Mouse (Mus musculus) forebrain, embryonic 12.5 days (tissue): ENCODE data around the gene Gm13290. TPM values are rescaled to one million over a fixed set of nuclear protein-coding genes. Genes with fewer than 3 reads are reported as not detected.
"Not testable (repeated sequence)": the region's sequence is repeated elsewhere in the genome, so short reads cannot be mapped to it uniquely, and the experiment has no call there.

ENCODE experiments used
- ATAC-seq: fragments of 200-750 bp; cut with Nextera tagmentation; 2 replicates; pipeline ENCODE4 v1.8.0; 2017; ENCODE audit warnings: moderate TSS enrichment; ENCODE audit not compliant: low FRiP score
- H3K27ac ChIP-seq: fragments of 300-500 bp; sonication (generic); 2 replicates; pipeline ENCODE4 v1.5.1; 2016; ENCODE audit warnings: mild to moderate bottlenecking
- H3K27me3 ChIP-seq: fragments of 300-500 bp; sonication (generic); 2 replicates; pipeline ENCODE4 v1.6.1; 2016; ENCODE audit warnings: mild to moderate bottlenecking
- H3K36me3 ChIP-seq: fragments of 300-500 bp; sonication (generic); replicated peaks from 2 replicates; pipeline ENCODE4 v1.6.1; 2016; ENCODE audit warnings: mild to moderate bottlenecking
- H3K4me1 ChIP-seq: fragments of 300-500 bp; sonication (generic); 2 replicates; pipeline ENCODE4 v1.6.1; 2016
- H3K4me2 ChIP-seq: fragments of 300-500 bp; sonication (generic); 2 replicates; pipeline ENCODE4 v1.6.1; 2016; ENCODE audit warnings: mild to moderate bottlenecking, moderate library complexity
- H3K4me3 ChIP-seq: fragments of 300-500 bp; sonication (generic); replicated peaks from 2 replicates; pipeline ENCODE4 v1.5.1; 2016; ENCODE audit warnings: mild to moderate bottlenecking
- H3K9ac ChIP-seq: fragments of 300-500 bp; sonication (generic); 2 replicates; pipeline ENCODE4 v1.6.1; 2016; ENCODE audit warnings: mild to moderate bottlenecking
- H3K9me3 ChIP-seq: fragments of 300-500 bp; sonication (generic); 2 replicates; pipeline ENCODE4 v1.6.1; 2016
- WGBS: fragments of 180-500 bp; shearing (Covaris S2); methylation state at CpG from one replicate; pipeline ENCODE4 v1.1.7; 2016; 5-methylcytosine and 5-hydroxymethylcytosine counted together
- polyA plus RNA-seq: library from polyadenylated mRNA; unstranded; fragments of >200 nt; fragmentation: Nextera tagmentation; extraction: Ambion mirVana; gene quantifications from 2 replicates; pipeline ENCODE4 v1.2.1, GENCODE M21; 2016

Gene Gm13290
- polyA plus RNA-seq, 1 experiment from 2014 or later = not detected

DNA sequence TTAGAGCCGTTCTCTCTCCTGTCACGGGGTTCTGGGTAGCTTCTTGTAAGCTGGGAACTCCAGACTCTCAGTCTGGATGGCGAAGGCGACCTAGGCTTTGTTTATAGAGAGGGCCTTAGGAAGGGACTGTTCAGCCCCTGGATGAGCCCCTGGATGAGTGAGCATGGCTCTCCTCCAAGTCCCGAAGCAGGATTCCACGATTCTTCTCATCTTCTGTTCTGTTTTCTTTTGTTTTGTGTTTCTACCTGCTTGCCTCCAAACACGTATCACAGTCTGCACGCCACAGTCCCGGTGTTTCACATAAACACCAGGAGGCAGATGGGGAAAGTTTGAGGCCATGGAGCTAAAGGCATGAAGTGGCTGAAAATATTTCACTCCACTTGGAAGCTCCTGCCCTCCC, 14.9 kb upstream of the Gm13290 start:
- H3K9ac ChIP-seq, H3K4me1 ChIP-seq, H3K4me3 ChIP-seq, H3K27me3 ChIP-seq, H3K36me3 ChIP-seq, ATAC-seq, H3K4me2 ChIP-seq, H3K9me3 ChIP-seq, H3K27ac ChIP-seq: not testable (repeated sequence)
- 91% methylated on average over 9 of the region's 9 CpGs for WGBS

DNA sequence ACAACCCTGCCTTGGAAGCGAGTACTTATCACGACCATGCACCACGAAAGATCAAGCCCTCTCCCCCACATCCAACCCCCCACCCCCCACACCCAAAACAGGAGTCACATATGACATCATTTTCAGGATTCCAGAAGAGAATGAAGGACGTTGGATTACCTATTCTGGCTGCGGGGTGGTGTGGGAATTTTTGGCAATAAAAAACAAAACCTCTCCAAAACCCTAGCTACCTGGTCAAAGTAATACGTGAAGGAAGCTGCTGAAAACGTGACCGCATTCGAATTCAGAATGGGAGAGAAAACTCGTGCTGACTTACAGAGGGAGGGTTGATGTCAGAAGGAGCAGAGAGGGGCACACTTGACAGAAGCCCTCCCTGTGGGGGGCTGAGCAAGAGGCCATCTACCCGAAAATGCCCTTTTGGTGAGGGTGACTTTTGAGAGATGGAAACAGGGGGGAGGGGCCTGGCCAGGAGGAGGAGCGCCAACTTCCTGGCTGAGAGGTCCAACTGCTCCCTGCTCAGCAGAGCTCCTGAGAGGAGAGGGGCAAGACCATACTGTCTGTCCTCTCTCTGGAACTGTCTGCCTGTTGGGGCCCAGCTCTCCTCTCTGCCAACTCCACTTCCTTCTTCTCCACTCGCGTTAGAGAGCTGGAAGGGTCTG, 13.9 kb upstream of the Gm13290 start, which contains the start of gene Gm13283:
Gm13283 (plus strand) TSS at position 510 of the 659 bp plus-strand sequence.
- peak within 1 kb of the TSS; percentile 36 for H3K4me3 ChIP-seq
- H3K27me3 ChIP-seq, H3K9me3 ChIP-seq, H3K9ac ChIP-seq, H3K27ac ChIP-seq, H3K36me3 ChIP-seq, H3K4me1 ChIP-seq, ATAC-seq: not testable (repeated sequence)
- peak within 1 kb of the TSS; percentile 60 for H3K4me2 ChIP-seq
- WGBS = 20% methylated on average over 11 of the region's 14 CpGs

DNA sequence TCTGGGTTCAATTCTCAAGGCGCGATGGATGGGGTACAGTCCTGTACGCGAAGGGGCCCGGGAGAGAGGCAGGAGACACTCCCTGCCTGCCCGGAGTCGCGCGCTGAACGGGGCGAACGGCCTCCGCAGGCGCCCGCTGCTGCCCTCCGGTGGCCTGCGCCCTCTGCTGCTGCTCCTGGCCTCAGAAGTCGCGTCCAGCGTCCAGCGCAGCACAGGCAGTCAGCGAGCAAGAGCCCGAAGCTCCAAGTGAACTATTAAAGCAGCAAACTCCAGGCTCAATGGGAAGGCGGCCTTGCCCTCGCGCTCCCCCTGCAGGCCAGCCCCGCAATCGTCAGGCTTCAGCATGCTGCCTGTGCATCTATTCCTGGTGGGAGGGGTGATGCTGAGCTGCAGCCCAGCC, 13.2 kb upstream of the Gm13290 start:
- ATAC-seq = not testable (repeated sequence)
- under 1% methylated on average over 21 of the region's 28 CpGs for WGBS

DNA sequence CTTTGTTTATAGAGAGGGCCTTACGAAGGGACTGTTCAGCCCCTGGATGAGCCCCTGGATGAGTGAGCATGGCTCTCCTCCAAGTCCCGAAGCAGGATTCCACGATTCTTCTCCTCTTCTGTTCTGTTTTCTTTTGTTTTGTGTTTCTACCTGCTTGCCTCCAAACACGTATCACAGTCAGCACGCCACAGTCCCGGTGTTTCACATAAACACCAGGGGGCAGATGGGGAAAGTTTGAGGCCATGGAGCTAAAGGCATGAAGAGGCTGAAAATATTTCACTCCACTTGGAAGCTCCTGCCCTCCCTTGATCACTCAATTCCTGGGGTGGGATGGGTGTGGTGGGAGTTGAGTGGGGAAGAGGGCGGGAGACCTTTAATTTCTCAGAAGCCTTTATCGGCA, 11.9 kb upstream of the Gm13290 start:
- 76% methylated on average over 6 of the region's 8 CpGs for WGBS
- H3K27ac ChIP-seq, H3K4me1 ChIP-seq, H3K4me3 ChIP-seq, H3K36me3 ChIP-seq, H3K4me2 ChIP-seq, H3K9me3 ChIP-seq, ATAC-seq, H3K9ac ChIP-seq, H3K27me3 ChIP-seq: not testable (repeated sequence)

More for the DNA sequence above, 13.2 kb upstream of the Gm13290 start:
- H3K9ac ChIP-seq, H3K27me3 ChIP-seq, H3K4me1 ChIP-seq, H3K27ac ChIP-seq, H3K36me3 ChIP-seq, H3K9me3 ChIP-seq: not testable (repeated sequence)
- H3K4me2 ChIP-seq = peak overlapping the region; percentile 60
- H3K4me3 ChIP-seq = peak overlapping the region; percentile 36

DNA sequence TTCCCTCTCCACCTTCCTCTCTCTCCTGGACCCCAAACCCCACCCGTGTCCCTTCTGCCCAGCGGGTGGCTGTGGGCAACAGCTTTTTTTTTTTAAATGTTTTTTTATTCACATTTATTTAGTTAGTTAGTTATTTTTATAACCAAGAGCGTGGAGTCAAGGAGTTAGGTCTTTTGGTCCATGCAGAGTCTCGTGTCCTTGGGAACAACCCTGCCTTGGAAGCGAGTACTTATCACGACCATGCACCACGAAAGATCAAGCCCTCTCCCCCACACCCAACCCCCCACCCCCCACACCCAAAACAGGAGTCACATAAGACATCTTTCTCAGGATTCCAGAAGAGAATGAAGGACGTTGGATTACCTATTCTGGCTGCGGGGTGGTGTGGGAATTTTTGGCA, 11.3 kb upstream of the Gm13290 start:
- WGBS = 56% methylated on average over 9 of the region's 9 CpGs
- not testable (repeated sequence) for H3K9me3 ChIP-seq, ATAC-seq, H3K27me3 ChIP-seq, H3K9ac ChIP-seq, H3K4me2 ChIP-seq, H3K36me3 ChIP-seq, H3K4me3 ChIP-seq, H3K4me1 ChIP-seq, H3K27ac ChIP-seq

DNA sequence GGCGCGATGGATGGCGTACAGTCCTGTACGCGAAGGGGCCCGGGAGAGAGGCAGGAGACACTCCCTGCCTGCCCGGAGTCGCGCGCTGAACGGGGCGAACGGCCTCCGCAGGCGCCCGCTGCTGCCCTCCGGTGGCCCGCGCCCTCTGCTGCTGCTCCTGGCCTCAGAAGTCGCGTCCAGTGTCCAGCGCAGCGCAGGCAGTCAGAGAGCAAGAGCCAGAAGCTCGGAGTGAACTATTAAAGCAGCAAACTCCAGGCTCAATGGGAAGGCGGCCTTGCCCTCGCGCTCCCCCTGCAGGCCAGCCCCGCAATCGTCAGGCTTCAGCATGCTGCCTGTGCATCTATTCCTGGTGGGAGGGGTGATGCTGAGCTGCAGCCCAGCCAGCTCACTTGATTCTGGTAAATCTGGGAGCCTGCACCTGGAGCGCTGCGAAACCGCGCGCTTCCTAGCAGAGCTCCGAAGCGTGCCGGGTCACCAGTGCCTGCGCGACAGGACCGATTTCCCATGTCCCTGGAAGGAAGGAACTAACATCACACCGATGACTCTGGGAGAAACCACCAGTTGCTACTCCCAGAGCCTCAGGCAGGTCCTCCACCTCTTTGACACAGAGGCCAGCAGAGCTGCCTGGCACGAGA, 10.1 kb upstream of the Gm13290 start:
- WGBS = 3% methylated on average over 36 of the region's 42 CpGs
- Histone ChIP-seq H3K4me2 (peak overlapping the region; percentile 54), H3K4me3 (peak overlapping the region; percentile 39)
- not testable (repeated sequence) for H3K27ac ChIP-seq, H3K9ac ChIP-seq, H3K27me3 ChIP-seq, ATAC-seq, H3K36me3 ChIP-seq, H3K4me1 ChIP-seq, H3K9me3 ChIP-seq

DNA sequence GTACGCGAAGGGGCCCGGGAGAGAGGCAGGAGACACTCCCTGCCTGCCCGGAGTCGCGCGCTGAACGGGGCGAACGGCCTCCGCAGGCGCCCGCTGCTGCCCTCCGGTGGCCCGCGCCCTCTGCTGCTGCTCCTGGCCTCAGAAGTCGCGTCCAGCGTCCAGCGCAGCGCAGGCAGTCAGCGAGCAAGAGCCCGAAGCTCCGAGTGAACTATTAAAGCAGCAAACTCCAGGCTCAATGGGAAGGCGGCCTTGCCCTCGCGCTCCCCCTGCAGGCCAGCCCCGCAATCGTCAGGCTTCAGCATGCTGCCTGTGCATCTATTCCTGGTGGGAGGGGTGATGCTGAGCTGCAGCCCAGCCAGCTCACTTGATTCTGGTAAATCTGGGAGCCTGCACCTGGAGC, 3.0 kb downstream of the Gm13290 start, which contains the start of gene Gm13289:
Gm13289 (plus strand) TSS at position 301 of the 400 bp plus-strand sequence.
- H3K27ac ChIP-seq, H3K27me3 ChIP-seq, H3K4me1 ChIP-seq, H3K9me3 ChIP-seq, H3K4me2 ChIP-seq, H3K36me3 ChIP-seq, H3K4me3 ChIP-seq, H3K9ac ChIP-seq, ATAC-seq: not testable (repeated sequence)
- no CpG with 5 or more reads among the region's 29 CpGs for WGBS

DNA sequence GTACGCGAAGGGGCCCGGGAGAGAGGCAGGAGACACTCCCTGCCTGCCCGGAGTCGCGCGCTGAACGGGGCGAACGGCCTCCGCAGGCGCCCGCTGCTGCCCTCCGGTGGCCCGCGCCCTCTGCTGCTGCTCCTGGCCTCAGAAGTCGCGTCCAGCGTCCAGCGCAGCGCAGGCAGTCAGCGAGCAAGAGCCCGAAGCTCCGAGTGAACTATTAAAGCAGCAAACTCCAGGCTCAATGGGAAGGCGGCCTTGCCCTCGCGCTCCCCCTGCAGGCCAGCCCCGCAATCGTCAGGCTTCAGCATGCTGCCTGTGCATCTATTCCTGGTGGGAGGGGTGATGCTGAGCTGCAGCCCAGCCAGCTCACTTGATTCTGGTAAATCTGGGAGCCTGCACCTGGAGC, 5.9 kb downstream of the Gm13290 start, which contains the start of gene Gm13272:
Gm13272 (plus strand) TSS at position 301 of the 400 bp plus-strand sequence.
- WGBS = no CpG with 5 or more reads among the region's 29 CpGs
- not testable (repeated sequence) for H3K36me3 ChIP-seq, ATAC-seq, H3K4me2 ChIP-seq, H3K27me3 ChIP-seq, H3K9me3 ChIP-seq, H3K4me3 ChIP-seq, H3K9ac ChIP-seq, H3K27ac ChIP-seq, H3K4me1 ChIP-seq

DNA sequence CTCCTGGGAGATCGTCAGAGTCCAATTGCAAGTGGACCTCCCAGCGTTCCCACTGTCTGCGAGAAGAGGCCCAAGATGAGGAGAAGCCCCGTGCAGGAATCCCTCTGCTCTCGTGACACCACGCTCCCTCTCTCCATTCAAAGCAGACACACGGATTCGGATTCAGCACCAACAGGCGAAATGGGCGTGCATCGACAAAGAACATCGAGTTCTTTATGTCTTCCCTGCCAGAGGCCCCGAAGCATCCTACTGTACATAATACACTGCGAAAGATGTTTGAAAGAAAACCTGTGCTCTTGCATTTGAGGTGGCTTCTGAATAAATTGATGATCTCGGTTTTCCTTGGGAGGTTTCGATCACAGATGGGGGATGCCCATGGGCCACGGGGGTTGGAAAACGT, 6.7 kb downstream of the Gm13290 start:
- H3K4me2 ChIP-seq, ATAC-seq, H3K4me3 ChIP-seq, H3K27me3 ChIP-seq, H3K36me3 ChIP-seq, H3K9ac ChIP-seq, H3K9me3 ChIP-seq, H3K4me1 ChIP-seq, H3K27ac ChIP-seq: not testable (repeated sequence)
- WGBS = 52% methylated on average over 16 of the region's 18 CpGs

DNA sequence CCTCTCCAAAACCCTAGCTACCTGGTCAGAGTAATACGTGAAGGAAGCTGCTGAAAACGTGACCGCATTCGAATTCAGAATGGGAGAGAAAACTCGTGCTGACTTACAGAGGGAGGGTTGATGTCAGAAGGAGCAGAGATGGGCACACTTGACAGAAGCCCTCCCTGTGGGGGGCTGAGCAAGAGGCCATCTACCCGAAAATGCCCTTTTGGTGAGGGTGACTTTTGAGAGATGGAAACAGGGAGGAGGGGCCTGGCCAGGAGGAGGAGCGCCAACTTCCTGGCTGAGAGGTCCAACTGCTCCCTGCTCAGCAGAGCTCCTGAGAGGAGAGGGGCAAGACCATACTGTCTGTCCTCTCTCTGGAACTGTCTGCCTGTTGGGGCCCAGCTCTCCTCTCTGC, 8.2 kb downstream of the Gm13290 start, which contains the start of gene Ifnz:
Ifnz (plus strand) TSS at position 301 of the 400 bp plus-strand sequence.
- not testable (repeated sequence) for H3K27ac ChIP-seq, H3K36me3 ChIP-seq, H3K4me1 ChIP-seq, H3K9me3 ChIP-seq, ATAC-seq, H3K27me3 ChIP-seq, H3K9ac ChIP-seq
- peak within 1 kb of the TSS; percentile 40 for H3K4me2 ChIP-seq
- WGBS = 8% methylated on average over 4 of the region's 7 CpGs
- H3K4me3 ChIP-seq = peak within 1 kb of the TSS; percentile 13; the same call in 1 of the 2 replicates

DNA sequence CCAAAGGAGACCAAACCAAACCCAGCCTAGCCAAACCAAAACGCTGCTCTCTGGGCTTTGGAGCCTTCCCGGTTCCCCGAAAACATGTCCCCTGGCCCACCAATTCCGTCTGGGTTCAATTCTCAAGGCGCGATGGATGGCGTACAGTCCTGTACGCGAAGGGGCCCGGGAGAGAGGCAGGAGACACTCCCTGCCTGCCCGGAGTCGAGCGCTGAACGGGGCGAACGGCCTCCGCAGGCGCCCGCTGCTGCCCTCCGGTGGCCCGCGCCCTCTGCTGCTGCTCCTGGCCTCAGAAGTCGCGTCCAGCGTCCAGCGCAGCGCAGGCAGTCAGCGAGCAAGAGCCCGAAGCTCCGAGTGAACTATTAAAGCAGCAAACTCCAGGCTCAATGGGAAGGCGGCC, 8.7 kb downstream of the Gm13290 start:
- H3K4me3 ChIP-seq = peak overlapping the region; percentile 13; the same call in 1 of the 2 replicates
- peak overlapping the region; percentile 40 for H3K4me2 ChIP-seq
- not testable (repeated sequence) for ATAC-seq, H3K27ac ChIP-seq, H3K9ac ChIP-seq, H3K4me1 ChIP-seq, H3K36me3 ChIP-seq, H3K9me3 ChIP-seq, H3K27me3 ChIP-seq
- 0% methylated on average over 6 of the region's 31 CpGs for WGBS

DNA sequence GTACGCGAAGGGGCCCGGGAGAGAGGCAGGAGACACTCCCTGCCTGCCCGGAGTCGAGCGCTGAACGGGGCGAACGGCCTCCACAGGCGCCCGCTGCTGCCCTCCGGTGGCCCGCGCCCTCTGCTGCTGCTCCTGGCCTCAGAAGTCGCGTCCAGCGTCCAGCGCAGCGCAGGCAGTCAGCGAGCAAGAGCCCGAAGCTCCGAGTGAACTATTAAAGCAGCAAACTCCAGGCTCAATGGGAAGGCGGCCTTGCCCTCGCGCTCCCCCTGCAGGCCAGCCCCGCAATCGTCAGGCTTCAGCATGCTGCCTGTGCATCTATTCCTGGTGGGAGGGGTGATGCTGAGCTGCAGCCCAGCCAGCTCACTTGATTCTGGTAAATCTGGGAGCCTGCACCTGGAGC, 11.8 kb downstream of the Gm13290 start, which contains the start of gene Gm13276:
Gm13276 (plus strand) TSS at position 301 of the 400 bp plus-strand sequence.
- not testable (repeated sequence) for H3K4me2 ChIP-seq

DNA sequence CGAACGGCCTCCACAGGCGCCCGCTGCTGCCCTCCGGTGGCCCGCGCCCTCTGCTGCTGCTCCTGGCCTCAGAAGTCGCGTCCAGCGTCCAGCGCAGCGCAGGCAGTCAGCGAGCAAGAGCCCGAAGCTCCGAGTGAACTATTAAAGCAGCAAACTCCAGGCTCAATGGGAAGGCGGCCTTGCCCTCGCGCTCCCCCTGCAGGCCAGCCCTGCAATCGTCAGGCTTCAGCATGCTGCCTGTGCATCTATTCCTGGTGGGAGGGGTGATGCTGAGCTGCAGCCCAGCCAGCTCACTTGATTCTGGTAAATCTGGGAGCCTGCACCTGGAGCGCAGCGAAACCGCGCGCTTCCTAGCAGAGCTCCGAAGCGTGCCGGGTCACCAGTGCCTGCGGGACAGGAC, 14.8 kb downstream of the Gm13290 start, which contains the start of gene Gm13277:
Gm13277 (plus strand) TSS at position 231 of the 400 bp plus-strand sequence.
- not testable (repeated sequence) for H3K36me3 ChIP-seq, H3K4me1 ChIP-seq, H3K9ac ChIP-seq, H3K9me3 ChIP-seq, ATAC-seq, H3K27me3 ChIP-seq, H3K4me3 ChIP-seq, H3K27ac ChIP-seq, H3K4me2 ChIP-seq
- 0% methylated on average over 1 of the region's 28 CpGs for WGBS

More for the DNA sequence above, 11.8 kb downstream of the Gm13290 start, which contains the start of gene Gm13276:
- not testable (repeated sequence) for H3K4me3 ChIP-seq, H3K9ac ChIP-seq, H3K4me1 ChIP-seq, H3K27me3 ChIP-seq, H3K9me3 ChIP-seq, H3K27ac ChIP-seq, ATAC-seq, H3K36me3 ChIP-seq
- no CpG with 5 or more reads among the region's 27 CpGs for WGBS
